Mouse (Mus musculus) bone marrow, adult 2 months (tissue): ENCODE data around the gene Akap2. TPM values are rescaled to one million over a fixed set of nuclear protein-coding genes. Genes with fewer than 3 reads are reported as not detected.

ENCODE experiments used
- H3K27ac ChIP-seq: fragments of 200-500 bp; 2 replicates; pipeline ENCODE4 v1.5.1; 2012; ENCODE audit warnings: low read depth, mild to moderate bottlenecking, control low read depth, inconsistent platforms, low read length; ENCODE audit not compliant: control insufficient read depth, poor library complexity, insufficient read depth
- H3K4me1 ChIP-seq: fragments of 200-500 bp; 2 replicates; pipeline ENCODE4 v1.6.1; 2011; ENCODE audit warnings: low read length; ENCODE audit not compliant: control insufficient read depth, insufficient read depth
- H3K4me3 ChIP-seq: fragments of 200-500 bp; replicated peaks from 2 replicates; pipeline ENCODE3; 2011; ENCODE audit warnings: mild to moderate bottlenecking, low read depth, low read length, control low read depth; ENCODE audit not compliant: control insufficient read depth
- CTCF ChIP-seq: fragments of 200-500 bp; IDR thresholded peaks from 2 replicates; pipeline ENCODE4 v1.5.1; 2011; ENCODE audit warnings: low read length, control low read depth; ENCODE audit not compliant: control insufficient read depth, insufficient read depth
- POLR2A ChIP-seq: fragments of 200-500 bp; IDR thresholded peaks from 2 replicates; pipeline ENCODE4 v1.6.1; 2011; ENCODE audit warnings: low read depth, mild to moderate bottlenecking, control low read depth, low read length, borderline replicate concordance; ENCODE audit not compliant: control insufficient read depth
- WGBS: fragments of 180-500 bp; shearing (Covaris S2); methylation state at CpG from one replicate; pipeline ENCODE4 v1.1.7; 2018; 5-methylcytosine and 5-hydroxymethylcytosine counted together
- polyA plus RNA-seq: library from polyadenylated mRNA; stranded (reverse); fragments of >200 nt; gene quantifications from 2 replicates; pipeline ENCODE4 v1.2.4, GENCODE M21; 2011; ENCODE audit warnings: low replicate concordance; ENCODE audit not compliant: missing spikeins, insufficient read depth, insufficient read length

Gene Akap2
- polyA plus RNA-seq, 1 experiment: 4.0 TPM

DNA sequence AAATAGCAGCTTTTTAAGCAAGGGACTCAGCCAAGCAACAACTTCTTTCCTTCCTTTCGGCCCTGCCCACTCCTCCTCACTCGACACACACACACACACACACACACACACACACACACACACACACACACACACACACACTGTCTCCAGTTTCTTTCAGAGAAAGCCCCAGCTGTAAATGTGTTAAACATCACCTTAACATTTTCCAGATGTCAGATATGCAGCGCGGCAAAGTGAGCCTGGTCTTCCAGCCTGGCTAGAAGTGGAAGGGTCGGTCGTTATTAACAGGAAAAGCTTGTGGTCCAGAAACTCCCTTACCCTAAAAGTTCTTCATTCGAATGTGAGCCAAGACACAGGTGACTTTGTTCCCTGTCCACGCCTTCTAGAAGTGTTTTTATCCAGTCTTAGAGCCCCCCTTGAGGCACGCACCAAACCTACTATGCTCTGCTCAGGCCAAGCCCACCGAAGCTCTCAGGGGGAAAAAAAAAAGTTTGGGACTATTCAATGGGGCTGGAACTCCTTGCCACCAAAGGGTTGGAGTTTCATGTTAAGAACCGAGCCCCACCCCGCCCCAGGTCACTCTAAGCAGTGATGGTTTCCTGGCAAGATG lies 129.0 kb downstream of the Akap2 start:
- H3K4me1 ChIP-seq: no peaks in the 10 kb centered on the region; the same call in 1 of the 2 replicates
- H3K4me3 ChIP-seq: no peak overlapping the region
- TF ChIP-seq POLR2A (no peak), CTCF (no peak)
- no peak overlapping the region for H3K27ac ChIP-seq
- 27% methylated on average over 12 of the region's 12 CpGs for WGBS

DNA sequence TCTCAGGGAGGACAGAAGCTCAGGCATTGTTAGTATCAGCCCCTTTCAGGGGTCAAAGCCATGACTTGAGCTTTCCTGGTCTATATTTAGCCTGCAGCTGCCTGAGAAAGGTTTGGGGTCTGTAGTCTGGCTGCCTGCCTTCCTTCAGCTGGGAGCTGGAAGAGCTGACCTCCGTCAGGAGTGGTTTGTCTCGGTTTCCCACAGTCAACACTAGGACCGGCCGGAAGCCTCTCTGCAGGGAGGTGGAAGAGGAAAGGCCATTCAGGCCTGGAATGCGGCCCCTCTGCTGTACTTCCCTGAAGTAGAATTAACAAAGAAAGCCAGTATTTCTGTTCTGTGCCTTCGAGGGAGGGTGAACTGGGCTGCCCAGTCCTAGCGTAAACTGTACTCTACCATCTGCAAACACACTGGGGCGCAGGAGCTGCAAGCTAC lies 129.6 kb downstream of the Akap2 start:
- H3K27ac ChIP-seq: no peak overlapping the region
- 81% methylated on average over 8 of the region's 8 CpGs for WGBS
- no peak overlapping the region for H3K4me3 ChIP-seq
- H3K4me1 ChIP-seq: no peaks in the 10 kb centered on the region; the same call in 1 of the 2 replicates
- TF ChIP-seq POLR2A: no peak
- no peak for TF ChIP-seq CTCF

DNA sequence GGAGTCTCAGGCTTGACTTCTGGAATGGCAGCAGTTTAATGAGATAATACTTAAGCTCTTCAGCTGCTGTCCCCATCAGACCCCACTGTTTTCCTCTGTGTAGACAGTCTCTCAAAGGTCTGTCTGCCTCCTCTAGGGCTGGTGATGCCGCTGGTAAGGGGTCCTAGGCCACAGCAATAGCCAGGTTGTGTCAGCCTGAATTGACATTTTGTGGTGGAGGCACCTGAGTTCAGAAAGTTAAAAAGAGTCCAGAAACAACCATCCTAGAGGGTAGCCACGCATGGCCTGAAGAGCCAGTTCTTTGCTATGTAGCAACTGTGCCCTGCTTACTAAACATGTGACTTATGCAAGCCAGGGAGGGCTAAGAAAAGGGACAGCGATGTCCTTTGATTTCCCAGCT lies 130.2 kb downstream of the Akap2 start:
- Histone ChIP-seq H3K4me3 (no peak overlapping the region), H3K4me1 (no peaks in the 10 kb centered on the region; the same call in 1 of the 2 replicates), H3K27ac (no peak overlapping the region)
- TF ChIP-seq POLR2A (no peak), CTCF (no peak)
- 66% methylated on average over 3 of the region's 3 CpGs for WGBS

DNA sequence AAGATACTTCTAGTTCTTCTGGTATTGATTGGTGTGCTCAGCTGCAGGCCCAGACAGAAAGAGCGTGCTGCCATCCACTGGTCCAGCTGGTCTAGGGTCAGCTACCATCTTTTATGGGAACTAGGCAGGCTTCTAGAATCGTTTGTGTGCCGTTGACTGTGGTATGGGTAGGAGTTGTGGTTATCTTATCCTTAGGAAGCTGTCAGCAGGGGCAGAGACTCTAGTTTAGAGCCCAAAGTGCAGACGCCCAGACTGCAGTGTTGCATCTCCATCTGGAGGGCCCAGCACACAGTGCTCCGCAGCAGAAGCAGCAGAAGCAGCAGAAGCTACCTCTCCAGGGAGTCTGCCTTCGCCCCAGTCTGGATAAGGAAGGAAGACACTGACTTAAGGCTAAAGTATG lies 132.0 kb downstream of the Akap2 start:
- TF ChIP-seq CTCF: no peak
- no peak for TF ChIP-seq POLR2A
- H3K4me1 ChIP-seq: no peaks in the 10 kb centered on the region; the same call in 1 of the 2 replicates
- WGBS: 49% methylated on average over 6 of the region's 6 CpGs
- H3K4me3 ChIP-seq: no peak overlapping the region
- no peak overlapping the region for H3K27ac ChIP-seq

DNA sequence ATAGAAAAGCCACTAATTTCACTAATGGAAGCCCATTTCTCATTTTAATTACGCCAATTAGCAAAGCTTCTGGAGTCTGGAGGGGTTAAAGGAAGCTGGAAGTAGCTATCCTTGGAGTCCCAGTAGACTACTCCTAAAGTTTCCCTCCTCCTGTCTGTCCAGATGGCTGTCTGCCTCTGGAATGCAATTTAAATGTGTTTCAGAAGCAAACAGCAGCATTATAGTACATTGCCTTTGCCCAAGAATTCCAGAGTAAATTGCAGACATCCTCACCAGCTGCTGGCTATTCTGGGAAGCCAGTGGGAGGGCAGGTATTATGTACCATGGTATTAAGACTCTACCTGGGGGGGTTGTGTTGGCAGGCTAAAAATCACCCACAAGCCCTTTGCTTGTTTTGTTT lies 134.3 kb downstream of the Akap2 start:
- WGBS: 73% methylated on average over 1 of the region's 1 CpGs
- Histone ChIP-seq H3K4me1 (no peaks in the 10 kb centered on the region; the same call in 1 of the 2 replicates), H3K27ac (no peak overlapping the region), H3K4me3 (no peak overlapping the region)
- TF ChIP-seq POLR2A (no peak), CTCF (no peak)

DNA sequence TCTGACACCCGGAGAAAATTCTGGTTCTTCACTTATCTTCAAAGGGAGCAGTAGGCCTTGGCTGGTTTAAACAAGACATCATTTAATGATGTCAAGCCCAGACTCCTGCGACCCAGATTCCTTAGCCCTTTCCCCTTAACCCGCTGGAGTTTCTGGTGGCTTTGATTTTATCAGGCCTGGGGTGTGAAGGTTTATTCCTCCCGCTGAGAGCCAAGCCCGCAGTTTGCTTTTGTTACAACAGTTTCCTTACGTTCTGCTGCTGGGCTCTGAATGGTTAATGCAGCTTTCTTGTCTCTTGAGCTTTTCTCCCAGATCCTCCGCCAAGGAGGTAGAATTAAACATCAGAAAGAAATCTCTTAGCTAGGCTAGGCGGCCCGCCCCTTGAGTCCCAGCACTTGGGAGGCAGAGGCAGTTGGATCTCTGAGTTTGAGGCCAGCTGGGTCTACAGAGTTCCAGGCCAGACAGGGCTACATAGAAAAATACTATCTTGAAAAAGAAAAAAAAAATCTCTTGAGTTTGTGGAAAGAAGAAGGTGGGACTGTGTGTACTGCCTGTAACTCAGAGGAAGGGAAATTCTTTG lies 135.1 kb downstream of the Akap2 start:
- WGBS: 84% methylated on average over 9 of the region's 9 CpGs
- H3K4me3 ChIP-seq: no peak overlapping the region
- H3K4me1 ChIP-seq: no peaks in the 10 kb centered on the region; the same call in 1 of the 2 replicates
- H3K27ac ChIP-seq: no peak overlapping the region
- TF ChIP-seq POLR2A (no peak), CTCF (no peak)

DNA sequence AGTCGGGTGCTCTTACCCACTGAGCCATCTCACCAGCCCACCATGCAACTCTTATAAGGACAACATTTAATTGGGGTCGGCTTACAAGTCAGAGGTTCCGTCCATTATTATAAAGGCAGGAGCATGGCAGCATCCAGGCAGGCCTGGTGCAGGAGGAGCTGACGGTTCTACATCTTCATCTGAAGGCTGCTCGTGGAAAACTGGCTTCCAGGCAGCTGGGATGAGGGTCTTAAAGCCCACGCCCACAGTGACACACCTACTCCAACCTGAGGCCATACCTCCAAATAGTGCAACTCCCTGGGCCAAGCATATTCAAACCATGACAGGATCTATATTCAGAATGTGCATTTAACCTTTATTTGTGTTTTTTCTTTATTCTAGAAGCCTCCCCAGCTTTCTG lies 136.7 kb downstream of the Akap2 start:
- 87% methylated on average over 6 of the region's 6 CpGs for WGBS
- Histone ChIP-seq H3K4me3 (no peak overlapping the region), H3K4me1 (no peaks in the 10 kb centered on the region), H3K27ac (no peak overlapping the region)
- TF ChIP-seq POLR2A: no peak
- no peak for TF ChIP-seq CTCF

DNA sequence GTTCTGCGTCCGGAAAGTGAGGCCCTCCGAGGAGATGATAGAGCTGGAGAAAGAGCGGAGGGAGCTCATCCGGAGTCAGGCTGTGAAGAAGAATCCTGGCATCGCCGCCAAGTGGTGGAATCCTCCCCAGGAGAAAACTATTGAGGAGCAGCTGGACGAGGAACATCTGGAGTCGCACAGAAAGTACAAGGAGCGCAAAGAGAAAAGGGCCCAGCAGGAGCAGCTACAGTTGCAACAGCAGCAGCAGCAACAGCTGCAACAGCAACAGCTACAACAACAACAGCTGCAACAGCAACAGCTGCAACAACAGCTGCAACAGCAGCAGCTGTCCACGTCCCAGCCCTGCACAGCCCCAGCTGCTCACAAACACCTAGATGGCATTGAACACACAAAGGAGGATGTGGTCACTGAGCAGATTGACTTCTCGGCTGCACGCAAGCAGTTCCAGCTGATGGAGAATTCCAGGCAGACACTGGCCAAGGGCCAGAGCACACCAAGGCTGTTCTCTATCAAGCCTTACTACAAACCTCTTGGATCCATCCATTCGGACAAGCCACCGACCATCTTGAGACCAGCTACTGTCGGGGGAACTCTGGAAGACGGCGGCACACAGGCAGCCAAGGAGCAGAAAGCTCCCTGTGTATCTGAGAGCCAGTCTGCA lies 138.0 kb downstream of the Akap2 start:
- Histone ChIP-seq H3K4me1 (no peaks in the 10 kb centered on the region), H3K27ac (no peak overlapping the region), H3K4me3 (no peak overlapping the region)
- TF ChIP-seq POLR2A (no peak), CTCF (no peak)
- 78% methylated on average over 18 of the region's 18 CpGs for WGBS

GRCm38 (mm10) chr4:57856673-57857072 lies 139.2 kb downstream of the Akap2 start:
- 90% methylated on average over 10 of the region's 10 CpGs for WGBS
- Histone ChIP-seq H3K27ac (no peak overlapping the region), H3K4me1 (no peaks in the 10 kb centered on the region), H3K4me3 (no peak overlapping the region)
- TF ChIP-seq CTCF (no peak), POLR2A (no peak)
